Mouse (Mus musculus): ENCODE measurements around the gene Chd1. TPM values are rescaled to one million over a fixed set of nuclear protein-coding genes. Genes with fewer than 3 reads are reported as not detected.
"Not testable (repeated sequence)": the region's sequence is repeated elsewhere in the genome, so short reads cannot be mapped to it uniquely, and the experiment has no call there.

The Chd1 gene
- total RNA-seq, 2 experiments from 2014 or later, result 47.2 to 59.2 TPM

GRCm38 (mm10) chr17:15723866-15724475, 19.2 kb downstream of the Chd1 start:
- peak; percentile 62 for ATAC-seq (replicated peaks; ENCODE audit: poor library complexity)

DNA sequence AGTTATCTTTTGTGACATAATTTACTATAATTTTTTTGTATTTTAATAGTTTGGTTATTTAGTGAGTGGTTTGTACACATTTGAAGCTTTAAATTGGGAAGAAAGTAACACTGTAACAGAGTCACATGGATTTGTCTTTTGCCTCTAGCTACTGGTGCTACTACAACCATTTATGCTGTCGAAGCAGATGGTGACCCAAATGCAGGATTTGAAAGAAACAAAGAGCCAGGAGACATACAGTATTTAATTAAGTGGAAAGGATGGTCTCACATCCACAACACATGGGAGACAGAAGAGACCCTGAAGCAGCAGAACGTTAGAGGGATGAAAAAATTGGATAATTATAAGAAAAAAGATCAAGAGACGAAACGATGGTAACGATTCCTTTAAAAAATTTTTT, 26.9 kb downstream of the Chd1 start:
- no peak for ATAC-seq (replicated peaks; ENCODE audit: poor library complexity)

DNA sequence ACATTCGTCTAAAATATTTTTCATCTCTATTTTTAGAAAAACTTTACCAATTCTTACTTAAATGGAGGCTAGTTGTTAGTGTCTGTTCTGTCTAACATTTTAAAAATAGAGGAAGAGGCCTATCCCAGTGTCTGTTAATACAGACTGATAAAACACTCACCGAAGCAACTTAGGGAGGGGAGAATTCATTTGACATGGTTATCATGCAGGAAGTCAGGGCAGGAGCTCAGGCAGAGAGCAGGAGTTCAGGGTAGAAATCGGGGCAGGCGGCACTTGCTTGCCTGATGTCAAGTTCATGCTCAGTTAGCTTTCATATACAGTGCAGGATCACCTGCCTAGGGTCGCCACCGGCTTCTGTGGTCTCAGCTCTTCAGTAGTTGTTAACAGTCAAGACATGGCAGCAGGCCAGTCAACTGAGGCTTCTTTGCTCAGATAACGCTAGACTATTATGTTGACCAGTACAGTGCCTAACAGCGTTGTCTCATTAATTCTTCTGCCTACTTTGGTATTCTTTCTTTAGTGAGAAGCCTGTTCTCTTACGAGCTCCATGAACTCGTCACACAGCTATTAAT, 32.7 kb downstream of the Chd1 start:
- peak; percentile 84 for ATAC-seq (replicated peaks; ENCODE audit: poor library complexity)

- ATAC-seq (replicated peaks; ENCODE audit: poor library complexity), result no peak
Measured at GRCm38 (mm10) chr17:15741836-15742235, 37.1 kb downstream of the Chd1 start.

DNA sequence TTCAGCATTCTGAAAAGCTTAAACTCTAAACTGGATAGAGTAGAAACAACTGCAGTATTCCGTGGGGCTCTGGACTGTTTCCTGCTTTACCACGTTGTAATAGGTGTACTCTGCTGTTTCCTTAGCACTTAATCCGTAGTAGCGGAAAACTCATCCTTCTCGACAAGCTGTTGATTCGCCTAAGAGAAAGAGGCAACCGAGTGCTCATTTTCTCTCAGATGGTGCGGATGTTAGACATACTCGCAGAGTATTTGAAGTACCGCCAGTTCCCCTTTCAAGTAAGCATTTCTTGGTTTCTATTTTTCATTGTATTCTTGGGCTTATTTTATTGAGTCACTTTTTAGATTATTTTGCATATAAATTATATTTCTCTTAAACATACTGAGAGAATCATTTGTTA, 38.2 kb downstream of the Chd1 start:
- ATAC-seq (replicated peaks; ENCODE audit: poor library complexity), result no peak

GRCm38 (mm10) chr17:15743379-15743778, 38.6 kb downstream of the Chd1 start:
- peak; percentile 79 for ATAC-seq (replicated peaks; ENCODE audit: poor library complexity)

DNA sequence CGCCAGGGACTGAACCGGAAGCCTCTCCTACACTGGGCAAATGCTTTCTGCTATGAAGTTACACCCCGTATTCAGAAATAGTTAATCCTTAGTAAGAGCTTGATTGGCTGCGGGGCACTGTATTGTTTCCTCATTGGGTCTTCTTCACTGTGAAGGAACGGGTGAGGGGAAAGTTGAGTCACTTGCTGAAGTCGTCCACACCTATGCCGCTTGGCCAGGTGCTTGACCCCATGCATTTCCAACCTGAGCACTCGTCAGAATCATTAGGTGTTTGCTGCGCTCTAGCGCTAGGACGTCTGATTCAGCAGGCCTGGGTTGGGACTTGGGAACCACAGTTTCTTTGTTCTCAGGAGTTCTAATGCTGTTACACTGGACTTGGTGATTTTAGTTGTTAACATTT, 41.9 kb downstream of the Chd1 start:
- no peak for ATAC-seq (replicated peaks; ENCODE audit: poor library complexity)

- no peak for ATAC-seq (replicated peaks; ENCODE audit: poor library complexity)
Measured at GRCm38 (mm10) chr17:15748022-15748421, 43.3 kb downstream of the Chd1 start.

GRCm38 (mm10) chr17:15751264-15751663, 46.5 kb downstream of the Chd1 start:
- ATAC-seq (replicated peaks; ENCODE audit: poor library complexity), result not testable (repeated sequence)

- ATAC-seq (replicated peaks; ENCODE audit: poor library complexity), result peak; percentile 83
Measured at GRCm38 (mm10) chr17:15761191-15761590, 56.4 kb downstream of the Chd1 start.

DNA sequence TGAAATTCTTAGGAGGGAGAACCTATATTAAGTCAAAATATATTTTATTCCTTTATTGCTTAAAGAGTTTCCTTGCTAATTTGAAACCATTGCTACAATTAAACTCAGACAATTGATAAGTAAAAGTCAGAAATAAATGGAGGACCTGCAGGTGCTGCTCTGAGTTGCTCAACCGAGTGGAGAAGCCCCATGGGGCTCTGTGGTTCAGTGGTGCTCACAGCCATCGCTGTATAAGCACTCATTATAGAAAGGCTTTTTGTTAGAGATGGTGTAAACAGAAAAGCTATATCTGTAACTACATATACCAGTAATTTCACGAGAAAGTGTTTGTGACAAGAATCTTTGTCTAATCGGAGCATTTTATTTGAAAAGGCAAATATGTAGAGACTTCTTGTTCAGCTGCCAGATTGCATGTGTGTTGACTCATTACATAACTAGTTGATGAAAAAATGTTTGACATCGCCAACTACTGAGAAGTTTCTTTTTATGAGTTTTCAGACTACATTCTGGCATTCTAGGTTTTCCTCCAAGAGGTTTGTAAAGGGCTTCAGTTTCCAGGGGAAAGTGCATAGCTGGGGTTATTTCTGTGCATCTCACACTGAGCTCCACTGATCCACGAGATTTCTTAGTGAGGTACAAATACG, 64.4 kb downstream of the Chd1 start:
- ATAC-seq (replicated peaks; ENCODE audit: poor library complexity), result no peak

GRCm38 (mm10) chr17:15773956-15774355, 69.2 kb downstream of the Chd1 start:
- ATAC-seq (replicated peaks; ENCODE audit: poor library complexity), result peak; percentile 63

GRCm38 (mm10) chr17:15774565-15775215, 69.9 kb downstream of the Chd1 start:
- ATAC-seq (replicated peaks; ENCODE audit: poor library complexity), result peak; percentile 91

DNA sequence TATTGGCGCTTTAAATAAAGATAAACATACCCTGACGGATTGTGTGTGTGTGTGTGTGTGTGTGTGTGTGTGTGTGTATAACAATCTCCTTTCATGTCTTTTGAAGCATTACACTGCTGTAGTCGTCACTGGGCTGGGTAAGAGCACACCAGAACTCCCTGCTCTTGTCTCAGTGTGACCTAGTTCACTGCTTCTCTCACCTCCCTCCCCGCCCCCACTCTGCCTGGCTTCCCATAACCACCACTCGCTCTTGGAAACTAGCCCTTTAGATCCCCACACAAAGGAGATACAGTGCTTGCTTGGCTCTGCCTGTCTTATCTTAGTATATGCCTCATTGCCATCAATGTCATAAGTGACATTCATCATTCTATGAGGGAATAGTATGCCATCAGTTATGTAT, 71.6 kb downstream of the Chd1 start:
- ATAC-seq (replicated peaks; ENCODE audit: poor library complexity), result no peak

DNA sequence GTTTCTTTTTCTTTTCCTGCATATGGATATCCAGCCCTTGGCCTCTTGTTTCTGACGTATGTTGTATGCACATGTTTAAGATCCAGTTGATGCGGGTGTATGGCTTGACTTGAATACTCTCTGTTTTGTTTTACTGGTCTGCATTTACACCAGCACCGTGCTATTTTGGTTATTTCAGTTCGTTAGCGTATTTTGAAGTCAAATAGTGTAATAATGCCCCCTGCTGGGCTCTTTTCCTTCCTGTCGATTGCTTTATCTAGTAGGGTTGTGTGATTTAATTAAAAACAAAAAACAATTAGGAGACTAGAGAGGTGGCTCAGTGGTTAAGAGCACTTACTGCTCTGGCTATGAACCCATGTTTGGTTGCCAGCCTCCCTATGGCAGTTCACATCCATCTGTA, 73.2 kb downstream of the Chd1 start:
- no peak for ATAC-seq (replicated peaks; ENCODE audit: poor library complexity)

DNA sequence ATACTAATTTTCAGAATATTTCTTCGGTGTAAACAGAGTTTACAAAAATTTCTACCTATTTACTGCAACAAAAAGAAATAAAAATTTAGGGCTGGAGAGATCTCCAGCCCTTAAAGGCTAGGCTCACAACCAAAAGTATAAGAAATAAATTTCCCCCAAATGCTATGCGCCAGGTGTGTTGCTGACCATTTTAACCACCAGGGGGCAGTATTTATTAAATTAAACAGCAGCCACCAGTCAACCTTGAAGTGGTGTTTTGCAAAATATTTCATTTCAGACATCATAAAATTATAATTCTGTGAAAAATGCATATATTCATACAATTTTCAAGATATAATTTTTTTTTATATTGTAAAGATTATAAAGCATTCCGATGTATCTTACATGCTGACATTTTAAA, 82.3 kb downstream of the Chd1 start:
- ATAC-seq (replicated peaks; ENCODE audit: poor library complexity), result peak; percentile 63

DNA sequence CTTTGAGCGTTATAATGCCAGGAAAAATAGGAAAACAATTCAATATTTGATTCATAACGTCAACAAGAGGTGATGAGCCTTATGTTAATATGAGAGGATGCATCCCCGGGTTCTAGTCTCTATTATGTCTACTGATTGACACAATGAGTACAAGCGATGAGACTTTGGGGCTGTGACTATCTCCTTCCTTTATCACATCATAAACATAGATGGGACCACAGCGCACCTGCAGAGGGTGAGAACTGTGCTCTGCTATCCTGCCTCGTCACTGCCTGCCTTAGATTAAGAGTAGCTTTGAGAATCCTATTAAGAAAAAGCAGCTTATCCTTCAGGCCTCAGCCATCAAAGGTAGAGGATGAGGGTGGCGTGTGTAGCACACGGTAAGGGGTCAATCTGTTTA, 85.9 kb downstream of the Chd1 start:
- ATAC-seq (replicated peaks; ENCODE audit: poor library complexity), result no peak

GRCm38 (mm10) chr17:15799195-15799793, 94.5 kb downstream of the Chd1 start:
- ATAC-seq (replicated peaks; ENCODE audit: poor library complexity), result no peak

- ATAC-seq (replicated peaks; ENCODE audit: poor library complexity), result peak; percentile 90
Measured at GRCm38 (mm10) chr17:15804008-15804812, 99.4 kb downstream of the Chd1 start.

DNA sequence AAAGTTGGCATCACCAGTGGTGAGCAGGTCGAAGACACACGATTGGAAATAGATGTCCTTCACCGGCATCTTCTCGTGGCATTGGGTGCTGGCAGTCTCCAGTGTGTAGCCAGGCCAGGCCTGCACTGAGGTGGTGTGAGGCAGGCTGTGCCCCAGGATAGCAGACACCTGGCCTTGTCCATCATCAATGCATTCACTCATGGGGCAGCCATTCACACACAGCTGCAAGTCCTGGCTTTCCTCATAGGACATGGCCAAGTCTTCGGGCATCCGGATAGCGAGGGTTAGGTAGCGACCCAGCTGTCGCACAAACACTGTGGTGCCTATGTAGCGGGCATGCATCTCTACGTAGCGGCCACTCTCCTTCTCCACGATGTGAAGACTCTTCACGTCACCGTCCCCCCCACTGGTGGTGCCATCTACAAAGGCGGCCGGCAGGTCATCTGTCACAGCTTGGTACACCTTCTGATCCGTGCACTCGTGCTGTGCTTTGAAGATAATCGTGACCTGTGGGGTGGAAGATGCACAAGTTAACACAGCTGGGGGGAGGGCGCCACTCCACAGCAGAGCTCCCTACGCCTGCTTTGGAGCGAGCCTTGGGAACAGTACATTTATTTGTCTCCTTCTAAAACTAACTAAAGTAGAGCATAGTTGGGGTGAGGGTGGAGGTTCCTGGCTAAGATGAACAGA, 102.7 kb downstream of the Chd1 start:
- no peak for ATAC-seq (replicated peaks; ENCODE audit: poor library complexity)
